Mouse (Mus musculus): ENCODE measurements around the gene Gm9887. TPM values are rescaled to one million over a fixed set of nuclear protein-coding genes. Genes with fewer than 3 reads are reported as not detected.
"Not testable (repeated sequence)": the region's sequence is repeated elsewhere in the genome, so short reads cannot be mapped to it uniquely, and the experiment has no call there.

The Gm9887 gene
- total and polyA plus RNA-seq, 3 experiments = 1.7 to 4.9 TPM; not detected in 1

- TF ChIP-seq MYC (IDR thresholded peaks at IDR 0.05; ENCODE audit: low read depth, low read length) (peak; percentile 55; the same call in 1 of the 2 replicates), HCFC1 (IDR thresholded peaks at IDR 0.05; ENCODE audit: low read depth, low read length) (peak; percentile 71)
Observed at GRCm38 (mm10) chr12:69362388-69362787, 9.9 kb downstream of the Gm9887 start (continued).

GRCm38 (mm10) chr12:69361919-69362318 lies 10.3 kb downstream of the Gm9887 start:
- no peaks in the 10 kb centered on the region for H3K9me3 ChIP-seq (replicated peaks; ENCODE audit: insufficient read depth, low read length)
- peaks cover 0 to 5% of the 10 kb centered on the region in 2 experiments; a peak in 1 of 4 replicates for H3K4me1 ChIP-seq (ENCODE audit: control insufficient read depth in 1 of 2, insufficient read depth in 2 of 2, low read length in 2 of 2)
- H3K9ac ChIP-seq (ENCODE audit: control insufficient read depth, low read depth, low read length, poor library complexity, severe bottlenecking) = peak overlapping the region; percentile 91
- no peak for DNase-seq (ENCODE audit: low read depth, low spot score)
- H3K4me3 ChIP-seq (ENCODE audit: control insufficient read depth in 1 of 2, insufficient read depth in 1 of 2, low read depth in 2 of 2, low read length in 2 of 2) = peak overlapping the region; percentile 77 to 93
- H3K27me3 ChIP-seq (ENCODE audit: control insufficient read depth in 1 of 2, insufficient read depth in 2 of 2, low read length in 2 of 2) = no peaks in the 10 kb centered on the region
- H3K36me3 ChIP-seq (ENCODE audit: control insufficient read depth in 1 of 2, insufficient read depth in 2 of 2, low read length in 2 of 2) = peaks cover 0 to 14% of the 10 kb centered on the region in 2 experiments; a peak in 2 of 4 replicates
- TF ChIP-seq ZC3H11A (IDR thresholded peaks at IDR 0.05; ENCODE audit: low read depth, low read length) (no peak), CHD1 (IDR thresholded peaks at IDR 0.05; ENCODE audit: low read depth, low read length) (0 out of 2 replicates have a peak, but pooled peaks have one; percentile 58), SIN3A (IDR thresholded peaks at IDR 0.05; ENCODE audit: low read length) (peak; percentile 47; the same call in 1 of the 2 replicates)
- peak overlapping the region; percentile 99 for H3K27ac ChIP-seq (ENCODE audit: control insufficient read depth, low read depth, low read length)
- peaks cover 5% of the 10 kb centered on the region for H3K79me2 ChIP-seq (ENCODE audit: control insufficient read depth, insufficient read depth, low read length, poor library complexity)

GRCm38 (mm10) chr12:69360997-69361899 lies 11.0 kb downstream of the Gm9887 start:
- not testable (repeated sequence) for H3K9me3 ChIP-seq (replicated peaks; ENCODE audit: insufficient read depth, low read length); H3K27me3 ChIP-seq (ENCODE audit: control insufficient read depth in 1 of 2, insufficient read depth in 2 of 2, low read length in 2 of 2); H3K4me1 ChIP-seq (ENCODE audit: control insufficient read depth in 1 of 2, insufficient read depth in 2 of 2, low read length in 2 of 2)
- Histone ChIP-seq H3K36me3 (ENCODE audit: control insufficient read depth in 1 of 2, insufficient read depth in 2 of 2, low read length in 2 of 2) (peaks cover 0 to 14% of the 10 kb centered on the region in 2 experiments; a peak in 2 of 4 replicates), H3K27ac (ENCODE audit: control insufficient read depth, low read depth, low read length) (peak overlapping the region; percentile 99), H3K79me2 (ENCODE audit: control insufficient read depth, insufficient read depth, low read length, poor library complexity) (peaks cover 11% of the 10 kb centered on the region), H3K4me3 (ENCODE audit: control insufficient read depth in 1 of 2, insufficient read depth in 1 of 2, low read depth in 2 of 2, low read length in 2 of 2) (peak overlapping the region; percentile 77 to 93), H3K9ac (ENCODE audit: control insufficient read depth, low read depth, low read length, poor library complexity, severe bottlenecking) (peak overlapping the region; percentile 91)
- DNase-seq (ENCODE audit: low read depth, low spot score) = peak; percentile 97
- TF ChIP-seq NELFE (IDR thresholded peaks at IDR 0.05; ENCODE audit: low read depth, low read length) = peak; percentile 96
- peak; percentile 59; the same call in 1 of the 2 replicates for TF ChIP-seq TCF12 (IDR thresholded peaks at IDR 0.05; ENCODE audit: low read depth, low read length)
- TF ChIP-seq ZMIZ1 (IDR thresholded peaks at IDR 0.05; ENCODE audit: low read depth, low read length) = peak; percentile 95
- TF ChIP-seq TBP (IDR thresholded peaks at IDR 0.05; ENCODE audit: low read depth, low read length) = peak; percentile 98
- TF ChIP-seq POLR2AphosphoS2 (IDR thresholded peaks at IDR 0.05; ENCODE audit: low read length) = peak; percentile 88
- peak; percentile 72; the same call in 1 of the 2 replicates for TF ChIP-seq MYC (IDR thresholded peaks at IDR 0.05; ENCODE audit: low read depth, low read length)
- 0 out of 2 replicates have a peak, but pooled peaks have one; percentile 4 for TF ChIP-seq ELF1 (IDR thresholded peaks at IDR 0.05; ENCODE audit: low read depth, low read length)
- peak; percentile 45 to 97; a peak in 2 of 4 replicates for TF ChIP-seq POLR2A (IDR thresholded peaks at IDR 0.05; ENCODE audit: control insufficient read depth in 1 of 2, insufficient read depth in 1 of 2, low read depth in 1 of 2, low read length in 2 of 2, poor library complexity in 1 of 2)
- peak; percentile 24; the same call in 1 of the 2 replicates for TF ChIP-seq ETS1 (IDR thresholded peaks at IDR 0.05; ENCODE audit: low read depth, low read length)
- TF ChIP-seq KAT2A (conservative IDR thresholded peaks at IDR 0.05; ENCODE audit: low read depth, low read length) = peak; percentile 55; the same call in 1 of the 2 replicates
- TF ChIP-seq HCFC1 (IDR thresholded peaks at IDR 0.05; ENCODE audit: low read depth, low read length) = peak; percentile 64; the same call in 1 of the 2 replicates
- TF ChIP-seq MAZ (IDR thresholded peaks at IDR 0.05; ENCODE audit: low read depth, low read length) = 0 out of 2 replicates have a peak, but pooled peaks have one; percentile 31
- peak; percentile 74 for TF ChIP-seq SIN3A (IDR thresholded peaks at IDR 0.05; ENCODE audit: low read length)
- peak; percentile 74; the same call in 1 of the 2 replicates for TF ChIP-seq MAX (IDR thresholded peaks at IDR 0.05; ENCODE audit: low read length)

All from MEL (cell line).